Mouse (Mus musculus) liver, embryonic 16.5 days (tissue): ENCODE measurements around the gene Rpl12. TPM values are rescaled to one million over a fixed set of nuclear protein-coding genes. Genes with fewer than 3 reads are reported as not detected.

ENCODE experiments used
- ATAC-seq: fragments of 200-750 bp; cut with Nextera tagmentation; 2 replicates; pipeline ENCODE4 v1.8.0; 2017; ENCODE audit warnings: low read depth, mild to moderate bottlenecking, moderate number of reproducible peaks, moderate library complexity
- H3K27ac ChIP-seq: fragments of 300-500 bp; sonication (generic); 2 replicates; pipeline ENCODE4 v1.5.1; 2014; ENCODE audit warnings: mild to moderate bottlenecking, low read length
- H3K27me3 ChIP-seq: fragments of 300-500 bp; sonication (generic); 2 replicates; pipeline ENCODE4 v1.6.1; 2014; ENCODE audit warnings: low read depth, low read length, mixed read lengths; ENCODE audit not compliant: control insufficient read depth, insufficient read depth
- H3K36me3 ChIP-seq: fragments of 300-500 bp; sonication (generic); 2 replicates; pipeline ENCODE4 v1.6.1; 2014; ENCODE audit warnings: mild to moderate bottlenecking; ENCODE audit not compliant: control insufficient read depth, insufficient read depth
- H3K4me1 ChIP-seq: fragments of 300-500 bp; sonication (generic); 2 replicates; pipeline ENCODE4 v1.6.1; 2014; ENCODE audit warnings: low read depth, low read length, mixed read lengths; ENCODE audit not compliant: control insufficient read depth
- H3K4me2 ChIP-seq: fragments of 300-500 bp; sonication (generic); 2 replicates; pipeline ENCODE4 v1.6.1; 2014; ENCODE audit warnings: low read depth, low read length, mixed read lengths
- H3K4me3 ChIP-seq: fragments of 300-500 bp; sonication (generic); 2 replicates; pipeline ENCODE4 v1.5.1; 2014; ENCODE audit warnings: low read depth, mild to moderate bottlenecking, low read length
- H3K9ac ChIP-seq: fragments of 300-500 bp; sonication (generic); 2 replicates; pipeline ENCODE4 v1.6.1; 2014; ENCODE audit warnings: low read depth, low read length
- H3K9me3 ChIP-seq: fragments of 300-500 bp; sonication (generic); replicated peaks from 2 replicates; pipeline ENCODE4 v1.6.1; 2016; ENCODE audit warnings: low read length; ENCODE audit not compliant: control insufficient read depth
- WGBS: fragments of 180-500 bp; shearing (Covaris S2); extraction: QIAGEN DNeasy Blood & Tissue Kit; methylation state at CpG from one replicate; pipeline ENCODE4 v1.1.7; 2014; ENCODE audit not compliant: insufficient replicate concordance; 5-methylcytosine and 5-hydroxymethylcytosine counted together
- polyA plus RNA-seq: library from polyadenylated mRNA; unstranded; fragments of >200 nt; fragmentation: Nextera tagmentation; extraction: Ambion mirVana; gene quantifications from 2 replicates; pipeline ENCODE4 v1.2.1, GENCODE M21; 2015

The Rpl12 gene
- polyA plus RNA-seq, 1 experiment from 2014 or later = 74.4 TPM

DNA sequence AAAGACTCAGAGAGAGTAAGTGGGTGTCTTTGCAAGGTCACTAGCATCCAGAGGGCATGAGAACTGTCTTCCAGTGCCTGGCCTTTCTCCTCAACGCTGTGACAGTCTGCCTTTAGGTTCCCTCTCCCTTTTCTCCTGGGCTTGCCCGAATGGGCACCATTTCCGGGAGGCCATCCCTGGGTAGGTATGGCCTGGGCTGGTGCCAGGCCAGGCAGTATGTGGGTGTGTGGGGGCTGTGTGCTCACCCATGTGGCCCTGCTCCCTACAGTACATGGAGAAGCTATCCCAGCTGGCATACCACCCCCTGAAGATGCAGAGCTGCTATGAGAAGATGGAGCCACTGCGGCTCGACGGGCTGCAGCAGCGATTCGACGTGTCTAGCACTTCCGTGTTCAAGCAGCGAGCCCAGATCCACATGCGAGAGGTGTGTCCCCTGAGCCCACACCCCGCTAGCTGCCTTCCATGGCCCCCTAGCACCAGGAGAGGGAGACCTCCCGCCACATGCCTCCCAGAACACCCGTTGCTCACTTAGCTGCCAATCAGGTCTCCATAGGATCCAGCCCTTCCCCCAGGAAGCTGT is 39.5 kb upstream of the Rpl12 start:
- Histone ChIP-seq H3K4me1 (peaks cover 8% of the 10 kb centered on the region), H3K4me2 (no peak overlapping the region), H3K27me3 (no peaks in the 10 kb centered on the region), H3K4me3 (no peak overlapping the region), H3K9me3 (no peaks in the 10 kb centered on the region), H3K36me3 (peaks cover 5% of the 10 kb centered on the region; the same call in 1 of the 2 replicates), H3K27ac (no peak overlapping the region), H3K9ac (no peak overlapping the region)
- 87% methylated on average over 15 of the region's 15 CpGs for WGBS
- ATAC-seq = no peak

DNA sequence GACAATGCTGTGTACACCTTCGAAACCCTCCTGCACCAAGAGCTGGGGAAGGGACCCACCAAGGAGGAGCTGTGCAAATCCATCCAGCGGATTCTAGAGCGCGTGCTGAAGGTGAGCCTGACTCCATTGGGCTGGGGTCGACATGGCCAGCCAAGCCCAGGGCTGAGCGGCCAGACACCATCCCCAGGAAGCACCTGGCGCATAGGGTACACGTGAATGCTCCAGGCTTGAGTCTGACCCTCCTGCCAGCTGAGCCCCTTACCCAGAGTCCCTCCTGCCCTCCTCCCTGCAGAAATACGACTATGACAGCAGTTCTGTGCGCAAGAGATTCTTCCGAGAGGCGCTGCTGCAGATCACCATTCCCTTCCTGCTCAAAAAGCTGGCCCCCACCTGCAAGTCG is 38.8 kb upstream of the Rpl12 start:
- H3K9me3 ChIP-seq = no peaks in the 10 kb centered on the region
- H3K4me1 ChIP-seq = peaks cover 4% of the 10 kb centered on the region
- 75% methylated on average over 13 of the region's 13 CpGs for WGBS
- H3K27ac ChIP-seq = no peak overlapping the region
- no peak for ATAC-seq
- H3K27me3 ChIP-seq = no peaks in the 10 kb centered on the region
- H3K9ac ChIP-seq = no peak overlapping the region
- no peak overlapping the region for H3K4me3 ChIP-seq
- H3K4me2 ChIP-seq = no peak overlapping the region
- H3K36me3 ChIP-seq = peaks cover 5% of the 10 kb centered on the region; the same call in 1 of the 2 replicates

- Histone ChIP-seq H3K4me1 (peaks cover 7% of the 10 kb centered on the region), H3K9ac (no peak overlapping the region), H3K27me3 (no peaks in the 10 kb centered on the region), H3K27ac (no peak overlapping the region), H3K9me3 (no peaks in the 10 kb centered on the region), H3K36me3 (peaks cover 5% of the 10 kb centered on the region; the same call in 1 of the 2 replicates), H3K4me3 (no peak overlapping the region), H3K4me2 (no peak overlapping the region)
- WGBS = 81% methylated on average over 24 of the region's 24 CpGs
- no peak for ATAC-seq
These were observed 37.7 kb upstream of the Rpl12 start for GRCm38 (mm10) chr2:32923551-32924250.

DNA sequence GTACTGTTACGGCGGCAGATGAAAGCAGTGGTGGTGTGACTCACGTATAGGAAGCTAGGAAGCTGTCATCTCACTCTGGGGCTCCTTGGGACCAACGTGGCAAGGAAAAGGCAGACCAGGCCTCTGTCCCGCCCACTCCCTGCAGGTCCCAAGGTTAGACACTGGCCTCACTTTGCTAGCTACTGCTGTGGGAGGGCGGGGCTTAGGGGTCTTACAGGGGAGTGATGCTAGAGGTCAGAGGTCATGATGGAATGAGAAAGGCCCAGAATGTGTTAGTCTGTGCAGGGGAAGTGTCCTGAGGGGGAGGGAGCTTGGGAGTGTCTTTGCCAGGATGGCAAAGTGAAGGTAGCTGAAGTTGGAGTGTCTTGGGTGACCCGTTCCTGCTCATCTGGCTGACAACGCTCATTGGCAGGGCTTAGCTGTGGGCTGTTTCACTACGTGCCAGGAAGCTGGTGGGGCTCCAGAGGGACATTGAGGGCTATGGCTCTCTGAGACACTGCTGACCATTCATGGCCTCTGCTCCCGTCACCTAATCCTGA is 37.0 kb upstream of the Rpl12 start:
- H3K4me1 ChIP-seq = peaks cover 7% of the 10 kb centered on the region
- H3K4me2 ChIP-seq = no peak overlapping the region
- no peak overlapping the region for H3K4me3 ChIP-seq
- H3K9me3 ChIP-seq = no peaks in the 10 kb centered on the region
- no peaks in the 10 kb centered on the region for H3K27me3 ChIP-seq
- peaks cover 5% of the 10 kb centered on the region; the same call in 1 of the 2 replicates for H3K36me3 ChIP-seq
- H3K27ac ChIP-seq = no peak overlapping the region
- no peak overlapping the region for H3K9ac ChIP-seq
- 67% methylated on average over 10 of the region's 10 CpGs for WGBS
- ATAC-seq = no peak

DNA sequence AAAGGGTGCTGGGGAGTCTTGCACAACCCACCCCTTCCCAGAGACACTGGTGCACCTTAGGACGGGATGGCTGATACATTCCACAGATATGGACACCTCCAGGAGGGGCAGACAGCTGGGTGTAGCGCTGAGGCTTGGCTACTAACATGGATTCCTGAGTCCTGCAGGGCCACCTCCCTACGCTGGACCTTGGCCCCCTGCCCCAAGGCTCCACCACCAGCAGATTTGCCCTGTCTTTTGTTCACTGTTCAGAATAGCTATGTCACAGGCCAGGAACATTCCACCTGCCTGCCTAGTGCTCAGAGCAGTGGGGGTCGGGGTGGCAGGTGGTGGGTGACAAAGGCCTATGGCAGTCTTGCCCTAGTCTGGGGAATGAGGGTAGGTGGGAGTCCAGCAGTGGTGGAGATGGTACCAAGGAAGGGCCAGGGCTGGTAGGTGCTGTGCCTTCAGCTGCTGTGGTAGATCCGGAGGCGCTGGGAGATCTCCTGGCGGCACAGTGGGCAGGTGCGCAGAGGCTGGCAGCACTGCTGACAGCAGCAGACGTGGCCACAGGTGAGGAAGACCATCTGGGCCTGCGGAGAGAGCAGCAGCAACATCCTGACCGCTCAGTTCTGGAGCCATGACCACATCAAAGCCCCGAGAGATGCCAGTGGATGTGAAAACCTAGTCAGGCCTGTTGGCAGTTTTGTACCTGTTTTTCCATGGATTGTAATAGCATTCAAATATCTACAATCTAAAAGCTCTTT is 34.9 kb upstream of the Rpl12 start:
- Histone ChIP-seq H3K4me3 (no peak overlapping the region), H3K27me3 (no peaks in the 10 kb centered on the region)

DNA sequence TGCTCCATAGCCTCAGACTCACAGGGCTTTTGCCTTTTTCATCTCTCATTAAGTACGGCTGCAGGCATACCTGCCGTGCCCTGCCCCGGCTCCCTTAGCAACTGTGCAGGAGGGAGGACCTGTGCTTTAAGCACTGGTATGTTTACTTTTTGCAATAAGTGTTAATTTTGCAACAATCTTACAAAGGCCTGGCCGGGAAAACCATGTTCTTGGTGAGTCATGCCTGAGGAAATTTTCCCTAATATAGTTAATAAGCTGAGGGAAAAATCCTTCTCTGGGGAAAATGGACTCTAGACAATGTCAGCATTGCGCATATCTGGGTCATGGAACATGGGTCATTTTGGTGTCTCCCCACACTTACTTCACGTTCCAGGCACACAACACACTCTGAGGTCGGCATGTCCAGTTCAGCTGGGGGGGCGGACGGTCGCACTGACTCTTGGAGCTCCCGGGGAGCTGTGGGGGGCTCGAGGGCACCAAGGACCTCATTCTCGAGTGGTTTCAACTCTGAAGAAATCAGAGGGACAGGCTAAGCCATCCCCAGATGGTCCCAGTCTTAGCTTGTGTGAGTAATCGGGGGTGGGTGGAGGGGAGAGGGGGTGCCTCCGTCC is 33.6 kb upstream of the Rpl12 start:
- Histone ChIP-seq H3K4me2 (no peak overlapping the region), H3K9me3 (no peaks in the 10 kb centered on the region), H3K27ac (peak overlapping the region; percentile 17; the same call in 1 of the 2 replicates), H3K4me3 (no peak overlapping the region), H3K4me1 (peaks cover 7% of the 10 kb centered on the region), H3K9ac (no peak overlapping the region), H3K36me3 (no peaks in the 10 kb centered on the region), H3K27me3 (no peaks in the 10 kb centered on the region)
- WGBS = 67% methylated on average over 15 of the region's 15 CpGs
- ATAC-seq = no peak

More for the DNA sequence above, 34.9 kb upstream of the Rpl12 start:
- Histone ChIP-seq H3K36me3 (no peaks in the 10 kb centered on the region), H3K4me2 (no peak overlapping the region), H3K4me1 (peaks cover 7% of the 10 kb centered on the region), H3K27ac (no peak overlapping the region), H3K9me3 (no peaks in the 10 kb centered on the region), H3K9ac (no peak overlapping the region)
- ATAC-seq = no peak
- WGBS = 78% methylated on average over 12 of the region's 12 CpGs

- Histone ChIP-seq H3K9me3 (no peaks in the 10 kb centered on the region), H3K4me3 (no peak overlapping the region), H3K4me2 (no peak overlapping the region), H3K4me1 (peaks cover 7% of the 10 kb centered on the region), H3K27ac (peak overlapping the region; percentile 73), H3K36me3 (no peaks in the 10 kb centered on the region), H3K9ac (no peak overlapping the region), H3K27me3 (no peaks in the 10 kb centered on the region)
- WGBS = 29% methylated on average over 10 of the region's 10 CpGs
- peak; percentile 63 for ATAC-seq
These were observed 33.0 kb upstream of the Rpl12 start for GRCm38 (mm10) chr2:32928235-32928946.
